Mouse (Mus musculus) embryo, embryonic 11 days (tissue): ENCODE results near the gene Larp4.

ENCODE experiments used
- DNase-seq: peaks from one replicate; pipeline ENCODE4 v3.0.0-alpha.2; 2015

Gene Larp4

DNA sequence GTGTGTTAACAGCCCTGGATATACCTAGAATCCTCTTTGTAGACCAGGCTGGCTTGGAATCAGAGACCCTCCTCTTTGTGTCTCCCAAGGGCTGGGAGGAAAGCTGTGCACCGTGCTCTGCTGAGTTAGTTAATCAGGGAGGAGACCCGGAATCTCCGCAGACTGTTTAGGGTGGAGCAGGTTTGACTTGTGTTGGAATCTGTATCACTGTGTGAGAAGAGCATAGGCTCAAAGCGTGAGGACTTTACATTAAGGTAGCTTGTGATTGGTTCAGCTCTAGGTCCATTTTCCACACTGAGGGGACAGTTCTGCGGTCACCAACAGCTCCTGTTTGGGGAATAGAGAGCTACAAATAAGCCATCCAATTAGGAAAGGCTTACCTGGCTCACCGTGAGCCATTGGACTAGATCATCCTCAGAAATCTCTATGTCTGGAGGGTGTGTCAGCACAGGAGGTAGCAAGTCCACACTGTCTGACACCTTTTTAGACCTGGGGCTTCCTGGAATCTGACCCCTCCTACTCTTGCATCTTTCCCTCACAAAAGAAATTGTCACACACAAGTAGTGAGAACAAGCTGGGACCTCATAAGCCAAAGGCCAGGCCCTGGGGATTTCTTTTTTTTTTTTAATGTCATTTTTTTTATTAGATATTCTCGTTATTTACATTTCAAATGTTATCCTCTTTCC, 89.9 kb downstream of the Larp4 start:
- no peak for DNase-seq

GRCm38 (mm10) chr15:100060513-100061140, 90.8 kb downstream of the Larp4 start:
- DNase-seq = no peak

- no peak for DNase-seq
Measured at GRCm38 (mm10) chr15:100061377-100061776, 91.5 kb downstream of the Larp4 start.

DNA sequence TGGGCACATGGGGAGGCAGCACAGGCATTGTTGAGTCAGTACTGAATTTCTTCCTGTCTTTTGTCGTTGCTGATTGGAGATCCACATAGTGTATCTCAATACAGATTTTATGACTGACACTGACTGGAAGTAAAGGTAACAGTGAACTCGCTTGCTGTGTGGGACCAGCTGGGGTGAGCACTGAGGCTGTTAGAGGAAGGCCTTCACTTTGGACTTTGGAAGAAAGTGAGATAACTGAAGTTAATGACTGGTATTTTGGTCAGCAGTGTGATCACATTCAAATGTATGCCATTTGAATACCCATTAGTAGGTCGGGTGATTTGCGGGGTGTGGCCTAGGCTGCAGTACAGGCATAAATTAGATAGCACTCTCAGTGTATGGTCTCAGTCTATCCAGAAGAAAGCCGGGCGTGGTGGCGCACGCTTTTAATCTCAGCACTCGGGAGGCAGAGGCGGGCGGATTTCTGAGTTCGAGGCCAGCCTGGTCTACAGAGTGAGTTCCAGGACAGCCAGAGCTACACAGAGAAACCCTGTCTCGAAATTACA, 93.4 kb downstream of the Larp4 start:
- DNase-seq = no peak
